Mouse (Mus musculus): ENCODE measurements around the gene Aqp8.

The Aqp8 gene

DNA sequence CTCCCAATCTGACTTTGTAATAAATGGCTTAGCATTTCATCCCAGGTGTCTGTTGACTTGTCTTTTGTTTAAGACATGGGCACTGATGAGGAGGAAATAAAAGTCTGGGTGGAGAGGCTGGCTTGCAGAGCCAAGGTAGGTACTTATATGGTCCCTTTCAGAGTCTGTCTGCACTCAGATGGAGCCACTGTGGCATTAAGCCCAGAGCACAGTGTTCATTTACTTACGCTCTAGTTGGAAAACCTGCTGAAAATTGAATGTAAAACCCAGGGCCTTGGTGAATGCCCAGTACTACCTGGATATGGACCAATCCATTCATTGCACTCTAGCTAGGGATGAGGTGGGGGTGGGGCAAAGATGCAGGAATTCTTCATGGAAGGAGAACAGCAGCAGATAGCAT, 5.9 kb downstream of the Aqp8 start:
- no peak for DNase-seq (ENCODE audit: extremely low read depth, insufficient read length, low spot score)

- DNase-seq (ENCODE audit: extremely low read depth, insufficient read length, low spot score): no peak
These were observed 25.6 kb downstream of the Aqp8 start for GRCm38 (mm10) chr7:123487703-123488102.

GRCm38 (mm10) chr7:123499481-123500238, 37.6 kb downstream of the Aqp8 start:
- no peak for DNase-seq (ENCODE audit: extremely low read depth, insufficient read length, low spot score)

DNA sequence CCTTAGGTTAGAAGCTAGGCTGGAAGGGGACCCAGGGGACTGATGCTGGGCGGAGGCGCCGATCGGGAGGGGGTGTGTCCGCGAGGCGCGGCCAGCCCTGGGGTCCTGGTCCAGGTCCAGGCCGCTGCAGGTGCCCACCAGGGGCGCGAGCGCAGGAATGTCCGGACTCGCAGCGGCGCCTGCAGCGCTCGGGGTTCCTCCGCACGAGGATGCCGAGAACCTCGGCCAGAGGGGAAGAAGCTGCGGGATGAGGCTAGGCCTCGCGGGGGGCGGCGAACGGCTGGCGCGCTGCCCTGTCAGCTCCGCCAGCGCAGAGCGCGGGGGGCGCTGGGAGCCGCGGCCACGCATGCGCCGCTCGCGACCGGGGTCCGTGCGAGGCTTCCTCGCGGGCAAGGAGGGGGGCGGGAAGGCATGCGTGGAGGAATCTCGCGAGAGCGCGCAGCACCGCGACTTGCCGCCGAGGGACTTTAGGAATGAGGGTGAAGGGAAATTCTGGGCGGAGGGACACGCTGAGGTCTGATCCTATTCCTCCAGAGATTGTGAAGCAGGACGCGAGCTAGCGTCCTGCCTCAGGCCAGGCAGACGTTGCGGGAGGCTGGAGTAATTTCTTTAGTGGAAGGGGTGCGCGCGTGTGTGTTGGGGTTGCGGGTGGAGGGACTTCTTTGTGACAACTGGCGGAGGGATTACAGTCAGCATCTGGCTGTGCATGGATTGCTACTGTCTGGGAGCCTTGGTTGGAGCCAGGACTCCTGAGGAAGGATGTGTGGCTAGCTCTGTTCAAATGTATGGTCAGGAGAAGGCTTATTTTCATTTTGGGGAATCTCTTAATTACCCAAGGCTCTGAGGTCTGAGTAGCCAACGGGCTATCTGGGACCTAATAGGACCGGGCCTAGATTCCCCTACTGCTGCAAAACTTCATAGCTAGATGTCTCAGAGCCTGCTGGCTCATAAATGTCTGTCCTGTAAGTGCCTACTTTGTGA, 38.4 kb downstream of the Aqp8 start, which contains the start of gene Zkscan2:
TSS of gene Zkscan2 (minus strand) at position 211 of the 981 bp plus-strand sequence.
- no peak for DNase-seq (ENCODE audit: extremely low read depth, insufficient read length, low spot score)

- no peak for DNase-seq (ENCODE audit: extremely low read depth, insufficient read length, low spot score)
These were observed 41.3 kb downstream of the Aqp8 start for GRCm38 (mm10) chr7:123503358-123503757.

DNA sequence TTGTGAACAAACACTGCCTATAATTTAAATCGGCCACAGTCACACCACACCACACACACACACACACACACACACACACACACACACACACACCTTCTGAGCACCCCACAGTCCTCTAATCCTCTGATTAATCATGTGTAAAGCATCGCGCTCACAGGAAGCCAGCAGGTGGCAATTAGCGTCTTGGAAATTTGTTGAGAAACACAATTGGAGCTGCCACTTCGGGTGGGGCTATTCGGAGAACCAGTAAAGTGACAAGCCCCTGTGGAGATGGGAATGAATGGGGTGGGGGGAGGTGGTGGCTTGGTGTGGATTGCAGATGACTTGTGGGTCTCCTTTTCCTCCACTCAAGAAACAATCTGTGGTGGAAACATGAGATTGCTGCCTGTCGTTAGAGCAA, 45.9 kb downstream of the Aqp8 start:
- DNase-seq (ENCODE audit: extremely low read depth, insufficient read length, low spot score): no peak

Measured in 3134 (cell line).